8 mouse cellular contexts compared by ENCODE assay signal in genomic region chr2:72298406-72298805, GRCm38 (mm10). TPM values are rescaled to one million over a fixed set of nuclear protein-coding genes. Genes with fewer than 3 reads are reported as not detected.
DNase-seq lines count a peak whose midpoint lies in the region; ATAC-seq and TF ChIP-seq lines count a peak whose summit lies in the region.

No protein-coding gene starts in this region.

- no peak for ATAC-seq in kidney, embryonic 15.5 days (replicated peaks; ENCODE audit: low FRiP score)
- ATAC-seq in G1E (ENCODE audit: extremely low read depth, insufficient number of reproducible peaks, low FRiP score, poor library complexity, severe bottlenecking): no peak

- no peak for TF ChIP-seq POLR2A in small intestine, adult 2 months (IDR thresholded peaks at IDR 0.05; ENCODE audit: low read depth, low read length)

- H3K27me3 ChIP-seq in kidney, embryonic 15.5 days: no peaks in the 10 kb centered on the region
- H3K27me3 ChIP-seq in G1E (ENCODE audit: insufficient read depth, low read length): no peaks in the 10 kb centered on the region
- H3K27me3 ChIP-seq in small intestine, adult 2 months (ENCODE audit: control insufficient read depth, insufficient read depth, low read length): no peaks in the 10 kb centered on the region
- no peaks in the 10 kb centered on the region for H3K27me3 ChIP-seq in hindbrain, embryonic 10.5 days (ENCODE audit: insufficient read depth, poor library complexity, severe bottlenecking)

- H3K9ac ChIP-seq in kidney, embryonic 15.5 days: no peak overlapping the region

- no peaks in the 10 kb centered on the region for H3K9me3 ChIP-seq in kidney, embryonic 15.5 days (replicated peaks)
- no peaks in the 10 kb centered on the region for H3K9me3 ChIP-seq in G1E (replicated peaks)
- H3K9me3 ChIP-seq in hindbrain, embryonic 10.5 days: no peaks in the 10 kb centered on the region

- no peak overlapping the region for H3K4me3 ChIP-seq in kidney, embryonic 15.5 days (replicated peaks)
- H3K4me3 ChIP-seq in G1E (ENCODE audit: low read depth, low read length): no peak overlapping the region
- no peak overlapping the region; the same call in 1 of the 2 replicates for H3K4me3 ChIP-seq in small intestine, adult 2 months (ENCODE audit: low read depth, low read length)
- no peak overlapping the region for H3K4me3 ChIP-seq in hindbrain, embryonic 10.5 days

- 0 out of 2 replicates have a peak, but pooled peaks cover 6% of the 10 kb centered on the region for H3K36me3 ChIP-seq in kidney, embryonic 15.5 days
- H3K36me3 ChIP-seq in G1E (replicated peaks): peaks cover 77% of the 10 kb centered on the region
- peaks cover 5% of the 10 kb centered on the region for H3K36me3 ChIP-seq in small intestine, adult 2 months (ENCODE audit: control insufficient read depth, insufficient read depth, low read length)
- no peaks in the 10 kb centered on the region for H3K36me3 ChIP-seq in hindbrain, embryonic 10.5 days

- H3K4me2 ChIP-seq in kidney, embryonic 15.5 days: no peak overlapping the region

- TF ChIP-seq CTCF in G1E (IDR thresholded peaks at IDR 0.05; ENCODE audit: low read depth, low read length): peak; percentile 74
- peak; percentile 62; the same call in 1 of the 2 replicates for TF ChIP-seq CTCF in small intestine, adult 2 months (IDR thresholded peaks at IDR 0.05; ENCODE audit: extremely low read depth, insufficient read length, insufficient replicate concordance, low read depth, low read length)

- 61% methylated on average over 4 of the region's 4 CpGs for WGBS in kidney, embryonic 15.5 days
- WGBS in small intestine, adult 2 months: 44% methylated on average over 4 of the region's 4 CpGs
- 65% methylated on average over 4 of the region's 4 CpGs for WGBS in hindbrain, embryonic 10.5 days

- peaks cover 17% of the 10 kb centered on the region for H3K4me1 ChIP-seq in kidney, embryonic 15.5 days
- no peaks in the 10 kb centered on the region for H3K4me1 ChIP-seq in G1E (ENCODE audit: insufficient read depth, low read depth, low read length)
- H3K4me1 ChIP-seq in small intestine, adult 2 months (ENCODE audit: control insufficient read depth, insufficient read depth, insufficient read length, low read length): no peaks in the 10 kb centered on the region
- peaks cover 4% of the 10 kb centered on the region; the same call in 1 of the 2 replicates for H3K4me1 ChIP-seq in hindbrain, embryonic 10.5 days (replicated peaks)

- H3K27ac ChIP-seq in kidney, embryonic 15.5 days: no peak overlapping the region
- H3K27ac ChIP-seq in small intestine, adult 2 months (ENCODE audit: insufficient read depth, low read depth, low read length): peak overlapping the region; percentile 51
- H3K27ac ChIP-seq in hindbrain, embryonic 10.5 days: no peak overlapping the region

- peak; percentile 17 to 30 for DNase-seq in kidney, adult 8-10 months
- DNase-seq in G1E (ENCODE audit: low spot score): peak; percentile 5
- DNase-seq in embryo, embryonic 11 days: peak; percentile 58
- DNase-seq in induced T-regulatory cell, adult 2 months (ENCODE audit: low read depth): peak; percentile 55
- no peak for DNase-seq in spleen, postnatal 10 days (ENCODE audit: low spot score in 2 of 2)
- no peak for DNase-seq in hindbrain, embryonic 10.5 days (ENCODE audit: low spot score)

RNA-seq across cellular contexts. Expression of gene Map3k20, which starts 13.0 kb away (rescaled TPM):
- 14.5 and 14.7 TPM in 2 replicates for polyA plus RNA-seq in kidney, embryonic 15.5 days (2015; fragmentation: Nextera tagmentation; extraction: Ambion mirVana)
- total RNA-seq in G1E (2014; fragmentation: Nextera tagmentation) (58.0 and 60.5 TPM in 2 replicates), G1E (2017) (18.9 and 23.2 TPM in 2 replicates)
- 2.1 and 2.3 TPM in 2 replicates for polyA plus RNA-seq in G1E (2012)
- 5.3 and 6.0 TPM in 2 replicates for polyA plus RNA-seq in small intestine, adult 2 months (2012; rRNA removed)
- polyA plus RNA-seq in hindbrain, embryonic 10.5 days (2016; fragmentation: Nextera tagmentation; extraction: Ambion mirVana): 7.4 and 9.4 TPM in 2 replicates

Comparison
In these comparisons a context has a peak if more than half of its experiments do, and no peak if none do; other contexts are left out.
1. DNase-seq: peak in kidney, adult 8-10 months (2 of 2), G1E (single experiment), embryo, embryonic 11 days (single experiment) and induced T-regulatory cell, adult 2 months (single experiment); none in spleen, postnatal 10 days (0 of 2) and hindbrain, embryonic 10.5 days (single experiment).